Mouse (Mus musculus): ENCODE data around the gene Mecom. TPM values are rescaled to one million over a fixed set of nuclear protein-coding genes. Genes with fewer than 3 reads are reported as not detected.
A peak's percentile ranks its signal among the peaks of the same experiment; 100 is the strongest.

Gene Mecom
- polyA plus RNA-seq (2012; fragmentation: generic; extraction: Trizol), result 1.8 TPM

GRCm38 (mm10) chr3:30547908-30548307 lies at the start of gene Mecom:
Gene Mecom (minus strand): TSS chr3:30548008.
- peaks cover 6% of the 10 kb centered on the region for H3K27me3 ChIP-seq (ENCODE audit: control insufficient read depth, insufficient read depth, insufficient read length)
- H3K36me3 ChIP-seq (ENCODE audit: control insufficient read depth, insufficient read depth), result no peaks in the 10 kb centered on the region
- no peak within 1 kb of the TSS for H3K4me3 ChIP-seq
- H3ac ChIP-seq (ENCODE audit: control insufficient read depth, insufficient read length), result no peak within 1 kb of the TSS
- no peaks in the 10 kb centered on the region for H3K79me2 ChIP-seq (ENCODE audit: control insufficient read depth, insufficient read depth)
- no peak within 1 kb of the TSS for H3K4me2 ChIP-seq (ENCODE audit: low read depth)
- no peak for TF ChIP-seq POLR2AphosphoS2 (IDR thresholded peaks at IDR 0.05; ENCODE audit: insufficient read length, low read depth)
- no peak for TF ChIP-seq TCF3 (IDR thresholded peaks at IDR 0.05; ENCODE audit: insufficient read length, low read depth)
- TF ChIP-seq MYOG (IDR thresholded peaks at IDR 0.05; ENCODE audit: control insufficient read depth in 1 of 3, insufficient read depth in 1 of 3, insufficient read length in 2 of 3, low read depth in 2 of 3), result no peak
- TF ChIP-seq REST (IDR thresholded peaks at IDR 0.05; ENCODE audit: insufficient read depth, insufficient read length), result no peak
- no peak for TF ChIP-seq MYOD1 (IDR thresholded peaks at IDR 0.05; ENCODE audit: control insufficient read depth in 1 of 3, insufficient read length in 2 of 3, low read depth in 2 of 3)
- TF ChIP-seq MAX (IDR thresholded peaks at IDR 0.05; ENCODE audit: low read depth), result no peak
- no peak for TF ChIP-seq SRF (IDR thresholded peaks at IDR 0.05; ENCODE audit: control insufficient read depth, insufficient read length, low read depth)
- no peak for TF ChIP-seq TCF12 (IDR thresholded peaks at IDR 0.05; ENCODE audit: insufficient read depth, poor library complexity, severe bottlenecking)
- TF ChIP-seq POLR2A (IDR thresholded peaks at IDR 0.05; ENCODE audit: insufficient read length, low read depth), result no peak
- no peak for TF ChIP-seq CEBPB (IDR thresholded peaks at IDR 0.05; ENCODE audit: insufficient read depth, poor library complexity, severe bottlenecking)
- TF ChIP-seq USF1 (IDR thresholded peaks at IDR 0.05; ENCODE audit: low read depth), result no peak
- TF ChIP-seq E2F4 (IDR thresholded peaks at IDR 0.05; ENCODE audit: insufficient read depth), result no peak

DNA sequence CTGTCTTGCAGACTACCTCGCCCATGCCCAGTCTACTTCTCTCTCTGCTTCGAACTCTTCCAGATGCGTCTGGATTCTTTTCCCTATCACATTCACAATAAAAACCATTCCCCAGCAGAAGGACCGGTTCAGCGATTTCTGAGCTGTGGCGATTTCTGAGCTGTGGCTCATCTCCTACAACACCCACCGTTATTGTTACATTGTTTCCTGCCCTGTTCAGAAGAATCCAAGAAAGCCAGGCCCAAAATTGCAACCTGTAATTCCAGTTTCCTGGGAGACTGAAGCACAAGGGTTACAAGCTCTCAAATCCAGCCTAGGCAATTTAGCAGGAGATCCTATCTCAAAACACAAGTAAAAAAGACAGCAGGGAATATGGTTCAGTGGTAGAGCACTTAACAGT lies 49.5 kb upstream of the Mecom start:
- no peak overlapping the region for H3K4me2 ChIP-seq (ENCODE audit: low read depth)

DNA sequence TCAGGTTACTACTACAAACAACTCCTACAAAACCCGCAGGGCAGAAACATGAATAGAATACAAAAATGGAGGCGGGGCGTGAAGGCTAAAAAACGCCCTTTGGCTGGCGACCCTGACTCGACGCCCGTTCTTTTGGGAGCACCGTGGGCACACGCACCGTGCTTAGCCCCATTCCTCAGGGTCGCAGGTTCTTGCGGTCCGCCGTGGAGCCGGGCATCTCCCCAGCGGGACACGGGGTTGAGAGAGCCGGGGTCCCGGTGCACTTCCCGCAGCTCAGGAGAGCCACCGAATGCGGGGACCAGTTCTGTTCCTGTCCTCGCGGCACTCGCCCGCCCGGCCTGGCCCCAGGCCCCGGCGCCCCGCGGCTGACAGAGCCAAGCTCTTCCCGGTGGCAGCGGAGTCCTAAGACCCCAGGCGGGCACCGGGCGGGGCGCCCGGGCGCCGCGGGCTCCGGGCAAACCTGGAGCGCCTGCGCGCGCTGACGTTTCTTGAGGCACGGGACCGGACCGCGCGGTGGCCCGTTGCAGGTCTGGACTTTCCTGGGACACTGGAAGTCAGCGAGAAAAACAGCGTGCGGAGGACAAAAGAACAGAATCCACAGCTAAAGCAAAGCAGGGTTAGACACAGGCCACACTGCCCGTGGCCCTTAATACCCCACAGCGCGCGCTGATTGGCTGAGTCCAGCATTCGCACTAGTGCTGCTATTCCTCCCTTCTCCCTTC lies 47.5 kb upstream of the Mecom start:
- no peak for TF ChIP-seq POLR2AphosphoS2 (IDR thresholded peaks at IDR 0.05; ENCODE audit: insufficient read length, low read depth)
- TF ChIP-seq CEBPB (IDR thresholded peaks at IDR 0.05; ENCODE audit: insufficient read depth, poor library complexity, severe bottlenecking), result no peak
- TF ChIP-seq POLR2A (IDR thresholded peaks at IDR 0.05; ENCODE audit: insufficient read length, low read depth), result peak; percentile 37
- TF ChIP-seq MYOG (IDR thresholded peaks at IDR 0.05; ENCODE audit: control insufficient read depth in 1 of 3, insufficient read depth in 1 of 3, insufficient read length in 2 of 3, low read depth in 2 of 3), result no peak
- TF ChIP-seq TCF3 (IDR thresholded peaks at IDR 0.05; ENCODE audit: insufficient read length, low read depth), result no peak
- no peak for TF ChIP-seq E2F4 (IDR thresholded peaks at IDR 0.05; ENCODE audit: insufficient read depth)
- TF ChIP-seq MYOD1 (IDR thresholded peaks at IDR 0.05; ENCODE audit: control insufficient read depth in 1 of 3, insufficient read length in 2 of 3, low read depth in 2 of 3), result no peak
- TF ChIP-seq TCF12 (IDR thresholded peaks at IDR 0.05; ENCODE audit: insufficient read depth, poor library complexity, severe bottlenecking), result no peak
- no peak for TF ChIP-seq MAX (IDR thresholded peaks at IDR 0.05; ENCODE audit: low read depth)
- Histone ChIP-seq H3K27me3 (ENCODE audit: control insufficient read depth, insufficient read depth, insufficient read length) (no peaks in the 10 kb centered on the region), H3K36me3 (ENCODE audit: control insufficient read depth, insufficient read depth) (no peaks in the 10 kb centered on the region), H3K79me2 (ENCODE audit: control insufficient read depth, insufficient read depth) (no peaks in the 10 kb centered on the region), H3K4me2 (ENCODE audit: low read depth) (peak overlapping the region; percentile 75), H3K4me3 (peak overlapping the region; percentile 31), H3ac (ENCODE audit: control insufficient read depth, insufficient read length) (peak overlapping the region; percentile 32)

More for the DNA sequence above, 49.5 kb upstream of the Mecom start:
- no peaks in the 10 kb centered on the region for H3K36me3 ChIP-seq (ENCODE audit: control insufficient read depth, insufficient read depth)
- TF ChIP-seq USF1 (IDR thresholded peaks at IDR 0.05; ENCODE audit: low read depth) (no peak), TCF12 (IDR thresholded peaks at IDR 0.05; ENCODE audit: insufficient read depth, poor library complexity, severe bottlenecking) (no peak)
- no peak overlapping the region for H3ac ChIP-seq (ENCODE audit: control insufficient read depth, insufficient read length)
- H3K4me3 ChIP-seq, result no peak overlapping the region
- no peaks in the 10 kb centered on the region for H3K27me3 ChIP-seq (ENCODE audit: control insufficient read depth, insufficient read depth, insufficient read length)
- no peaks in the 10 kb centered on the region for H3K79me2 ChIP-seq (ENCODE audit: control insufficient read depth, insufficient read depth)

DNA sequence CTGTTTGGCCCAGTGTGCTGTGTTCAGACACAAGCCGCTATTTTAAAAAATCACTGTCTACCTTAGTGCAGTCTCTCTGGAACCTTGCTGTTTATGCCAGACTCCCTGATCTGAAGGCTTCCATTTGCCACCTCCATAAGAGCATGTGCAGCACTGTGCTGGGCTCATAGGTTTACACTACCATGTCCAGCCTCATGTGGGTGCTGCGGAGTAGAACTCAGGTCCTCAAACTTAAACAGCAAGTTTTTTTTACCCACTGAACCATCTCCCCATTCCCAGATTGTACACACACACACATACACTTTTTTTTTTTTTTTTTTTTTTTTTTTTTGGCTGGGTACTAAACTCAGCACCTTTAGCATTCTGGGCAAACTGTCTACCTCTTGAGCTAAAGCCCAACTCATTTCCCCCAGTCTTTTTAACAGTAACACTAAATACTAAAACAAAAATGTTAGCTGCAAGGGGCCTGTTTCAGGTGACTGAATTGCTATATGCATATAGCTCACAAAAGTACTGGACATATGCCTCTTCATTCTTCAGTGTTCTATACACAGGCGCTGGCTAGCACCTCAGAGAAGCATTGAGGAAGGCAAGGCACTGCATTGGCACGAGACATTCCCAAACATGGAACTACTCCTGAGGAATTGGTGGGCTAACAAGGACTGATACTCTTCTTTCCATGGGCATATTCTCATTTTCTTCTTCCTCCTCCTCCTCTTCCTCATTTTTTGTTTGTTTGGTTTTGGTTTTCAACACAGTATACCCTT lies 46.1 kb upstream of the Mecom start:
- no peaks in the 10 kb centered on the region for H3K79me2 ChIP-seq (ENCODE audit: control insufficient read depth, insufficient read depth)
- no peak overlapping the region for H3K4me3 ChIP-seq
- no peak overlapping the region for H3ac ChIP-seq (ENCODE audit: control insufficient read depth, insufficient read length)
- TF ChIP-seq POLR2A (IDR thresholded peaks at IDR 0.05; ENCODE audit: insufficient read length, low read depth) (no peak), MAX (IDR thresholded peaks at IDR 0.05; ENCODE audit: low read depth) (no peak), USF1 (IDR thresholded peaks at IDR 0.05; ENCODE audit: low read depth) (no peak), TCF12 (IDR thresholded peaks at IDR 0.05; ENCODE audit: insufficient read depth, poor library complexity, severe bottlenecking) (no peak), E2F4 (IDR thresholded peaks at IDR 0.05; ENCODE audit: insufficient read depth) (no peak), TCF3 (IDR thresholded peaks at IDR 0.05; ENCODE audit: insufficient read length, low read depth) (no peak), SRF (IDR thresholded peaks at IDR 0.05; ENCODE audit: control insufficient read depth, insufficient read length, low read depth) (no peak), CEBPB (IDR thresholded peaks at IDR 0.05; ENCODE audit: insufficient read depth, poor library complexity, severe bottlenecking) (no peak), MYOG (IDR thresholded peaks at IDR 0.05; ENCODE audit: control insufficient read depth in 1 of 3, insufficient read depth in 1 of 3, insufficient read length in 2 of 3, low read depth in 2 of 3) (no peak), POLR2AphosphoS2 (IDR thresholded peaks at IDR 0.05; ENCODE audit: insufficient read length, low read depth) (no peak), MYOD1 (IDR thresholded peaks at IDR 0.05; ENCODE audit: control insufficient read depth in 1 of 3, insufficient read length in 2 of 3, low read depth in 2 of 3) (no peak)
- H3K36me3 ChIP-seq (ENCODE audit: control insufficient read depth, insufficient read depth), result no peaks in the 10 kb centered on the region
- no peak overlapping the region for H3K4me2 ChIP-seq (ENCODE audit: low read depth)
- H3K27me3 ChIP-seq (ENCODE audit: control insufficient read depth, insufficient read depth, insufficient read length), result no peaks in the 10 kb centered on the region
